Mouse (Mus musculus) cortical plate, adult 2 months (tissue): ENCODE results near the gene Prrt1. TPM values are rescaled to one million over a fixed set of nuclear protein-coding genes. Genes with fewer than 3 reads are reported as not detected.

ENCODE experiments used
- H3K27ac ChIP-seq: fragments of 200-500 bp; 2 replicates; pipeline ENCODE4 v1.5.1; 2012; ENCODE audit warnings: low read length, control low read depth, inconsistent platforms; ENCODE audit not compliant: insufficient read depth
- H3K4me1 ChIP-seq: fragments of 200-500 bp; 2 replicates; pipeline ENCODE4 v1.6.1; 2011; ENCODE audit warnings: low read length; ENCODE audit not compliant: control insufficient read depth, insufficient read depth
- H3K4me3 ChIP-seq: fragments of 200-500 bp; 2 replicates; pipeline ENCODE4 v1.5.1; 2011; ENCODE audit warnings: mild to moderate bottlenecking, low read length, control low read depth; ENCODE audit not compliant: insufficient read depth
- CTCF ChIP-seq: fragments of 200-500 bp; IDR thresholded peaks from 2 replicates; pipeline ENCODE4 v1.5.1; 2011; ENCODE audit warnings: mild to moderate bottlenecking, control low read depth, low read length; ENCODE audit not compliant: insufficient read depth; ENCODE audit errors: extremely low read depth
- POLR2A ChIP-seq: fragments of 200-500 bp; IDR thresholded peaks from 2 replicates; pipeline ENCODE4 v1.6.1; 2011; ENCODE audit warnings: mild to moderate bottlenecking, low read length, control low read depth; ENCODE audit not compliant: insufficient read depth; ENCODE audit errors: extremely low read depth
- polyA plus RNA-seq: library from polyadenylated mRNA; depleted of rRNA; stranded (reverse); fragments of >200 nt; gene quantifications from 2 replicates; pipeline ENCODE4 v1.2.3, GENCODE M21; 2012

The Prrt1 gene
- polyA plus RNA-seq, 1 experiment: 160 TPM

DNA sequence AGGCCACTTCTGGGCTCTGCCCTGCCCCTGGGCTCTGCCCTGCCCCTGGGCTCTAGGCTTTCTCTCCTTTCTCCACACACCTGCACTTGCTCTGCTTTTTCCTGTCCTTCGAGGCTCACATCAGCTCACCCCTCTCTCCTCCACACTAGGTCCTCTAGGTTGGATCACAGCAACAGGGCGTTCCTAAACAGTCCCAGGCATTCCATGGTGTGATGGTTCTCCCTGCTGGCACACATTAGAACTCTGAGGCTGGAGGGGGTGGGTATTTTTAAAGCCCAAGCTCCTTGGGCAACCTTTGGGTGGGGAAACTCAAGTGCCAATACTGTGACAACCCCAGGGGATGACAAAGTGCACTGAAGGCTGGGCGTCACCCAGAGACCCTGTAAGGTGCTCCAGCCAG is 8.1 kb downstream of the Prrt1 start:
- Histone ChIP-seq H3K4me3 (no peak overlapping the region), H3K27ac (no peak overlapping the region), H3K4me1 (0 out of 2 replicates have a peak, but pooled peaks cover 1% of the 10 kb centered on the region)
- no peak for TF ChIP-seq CTCF

DNA sequence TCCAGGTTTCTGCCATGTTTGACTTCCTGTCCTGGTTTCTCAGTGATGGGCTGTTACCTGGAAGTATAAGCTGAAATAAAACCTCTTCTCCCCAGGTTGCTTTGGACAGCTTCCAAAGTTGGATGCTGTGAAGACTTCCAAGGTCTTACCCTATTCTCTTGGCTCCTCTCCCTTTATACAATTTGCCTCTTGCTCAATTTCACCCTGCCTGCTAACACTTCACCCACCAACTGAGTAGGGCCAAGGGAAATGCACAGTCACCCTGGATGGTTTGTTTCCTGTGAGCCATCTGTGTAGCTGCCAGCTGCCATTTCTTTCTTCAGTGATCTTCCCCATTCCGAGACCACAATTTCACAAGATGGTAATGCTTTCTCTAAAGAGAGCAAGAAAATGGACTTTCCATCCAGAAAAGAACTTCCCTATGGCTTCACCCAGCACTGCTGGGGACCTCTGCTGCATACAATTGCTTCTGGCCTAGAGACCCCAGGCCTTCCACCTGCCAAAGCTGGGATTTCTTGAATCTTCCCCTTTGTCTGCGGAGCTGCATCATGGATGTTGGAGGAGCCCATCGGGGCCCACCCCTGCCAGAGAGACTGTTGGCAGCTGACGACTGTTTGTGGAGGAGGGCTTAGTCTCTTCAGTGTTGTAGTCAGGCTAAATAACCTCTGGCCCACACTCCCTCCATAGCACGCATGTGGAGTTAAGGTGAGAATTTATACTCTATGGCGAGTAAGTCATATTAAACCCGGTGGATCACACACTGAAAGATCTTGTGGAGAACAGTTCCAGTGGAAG is 10.3 kb downstream of the Prrt1 start:
- no peak overlapping the region for H3K27ac ChIP-seq
- TF ChIP-seq CTCF: no peak
- TF ChIP-seq POLR2A: no peak
- no peak overlapping the region for H3K4me3 ChIP-seq
- H3K4me1 ChIP-seq: 0 out of 2 replicates have a peak, but pooled peaks cover 1% of the 10 kb centered on the region

DNA sequence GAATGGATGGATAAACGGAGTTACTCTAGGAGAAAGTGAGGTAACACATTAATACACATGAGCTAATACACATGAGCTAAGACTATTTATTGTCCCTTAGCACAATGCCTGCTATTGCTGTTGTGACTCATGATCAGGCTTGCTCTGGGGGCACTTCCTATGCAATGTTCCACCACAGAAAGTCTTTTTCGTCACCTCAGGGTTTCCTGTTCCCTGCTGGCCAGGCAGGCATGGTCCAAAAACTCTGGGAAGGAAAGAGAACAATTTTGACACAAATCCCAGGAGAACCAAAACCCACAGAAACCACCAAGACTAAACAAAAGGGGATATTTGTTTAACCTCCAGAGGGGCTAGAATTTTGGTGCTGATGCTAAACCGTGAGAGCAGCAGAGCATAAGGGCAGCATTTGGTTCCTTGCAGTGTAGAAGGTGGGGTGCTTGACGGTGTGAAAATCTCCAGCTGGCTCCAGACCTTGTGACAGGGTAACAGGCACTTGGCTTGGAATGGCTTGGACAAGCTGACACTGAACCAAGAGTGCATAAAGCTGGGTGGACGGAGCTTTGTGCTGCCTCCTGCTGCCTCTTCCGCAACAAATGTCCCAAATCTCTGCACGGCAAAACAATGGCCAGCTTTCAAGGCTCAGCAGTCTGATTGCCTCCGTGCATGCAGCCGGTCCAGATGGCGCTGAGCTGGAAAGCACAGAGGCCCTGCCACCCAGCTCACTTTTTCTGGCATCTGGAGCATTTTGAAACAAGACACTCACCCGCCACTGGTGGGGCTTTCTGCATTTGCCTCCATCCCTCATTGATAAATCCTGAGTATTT is 11.7 kb downstream of the Prrt1 start:
- H3K4me3 ChIP-seq: no peak overlapping the region
- peak overlapping the region; percentile 20 for H3K27ac ChIP-seq
- H3K4me1 ChIP-seq: 0 out of 2 replicates have a peak, but pooled peaks cover 1% of the 10 kb centered on the region
- TF ChIP-seq POLR2A: no peak
- peak; percentile 13; the same call in 1 of the 2 replicates for TF ChIP-seq CTCF

DNA sequence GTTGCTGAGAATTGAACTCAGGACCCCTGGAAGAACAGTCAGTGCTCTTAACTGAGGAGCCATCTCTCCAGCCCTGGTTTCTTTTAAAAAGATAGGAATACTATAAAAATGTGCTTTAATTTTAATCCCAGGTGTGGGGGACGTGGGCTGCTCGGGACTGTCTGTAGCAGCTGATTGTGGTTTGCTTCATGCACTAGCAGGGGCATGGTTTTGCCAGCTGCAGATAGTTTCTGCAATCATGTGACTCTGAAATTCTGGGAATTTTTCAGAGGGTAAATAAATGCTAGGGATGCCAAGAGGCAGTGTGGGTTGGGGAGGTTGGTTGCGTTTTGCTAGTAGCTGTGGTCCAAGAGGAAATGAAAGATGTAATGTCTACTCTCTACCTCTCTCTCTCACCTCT is 12.6 kb downstream of the Prrt1 start:
- Histone ChIP-seq H3K4me1 (0 out of 2 replicates have a peak, but pooled peaks cover 1% of the 10 kb centered on the region), H3K27ac (no peak overlapping the region), H3K4me3 (no peak overlapping the region)
- no peak for TF ChIP-seq CTCF
- TF ChIP-seq POLR2A: no peak

DNA sequence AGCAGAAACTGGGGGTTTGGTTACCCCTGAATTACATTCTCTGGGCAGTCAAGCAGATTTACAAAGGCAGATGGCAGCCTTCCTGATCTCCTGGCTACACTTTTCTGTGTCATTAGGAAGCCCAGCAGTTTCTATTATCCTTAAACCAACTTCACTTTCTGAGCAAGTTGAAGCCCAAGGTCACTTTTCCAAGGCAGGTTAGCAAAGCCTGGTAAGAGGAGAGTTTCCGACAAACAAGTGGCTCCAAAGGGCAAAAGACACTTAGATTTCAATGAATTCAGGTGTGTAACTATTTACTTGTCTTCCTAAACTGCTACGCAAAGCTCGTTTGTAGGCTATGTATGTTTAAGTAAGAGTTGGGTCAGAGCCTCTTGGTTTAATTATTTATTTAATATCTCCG is 14.0 kb downstream of the Prrt1 start:
- no peak for TF ChIP-seq CTCF
- no peak for TF ChIP-seq POLR2A
- no peak overlapping the region for H3K4me3 ChIP-seq
- H3K27ac ChIP-seq: no peak overlapping the region
- H3K4me1 ChIP-seq: peaks cover 3% of the 10 kb centered on the region

DNA sequence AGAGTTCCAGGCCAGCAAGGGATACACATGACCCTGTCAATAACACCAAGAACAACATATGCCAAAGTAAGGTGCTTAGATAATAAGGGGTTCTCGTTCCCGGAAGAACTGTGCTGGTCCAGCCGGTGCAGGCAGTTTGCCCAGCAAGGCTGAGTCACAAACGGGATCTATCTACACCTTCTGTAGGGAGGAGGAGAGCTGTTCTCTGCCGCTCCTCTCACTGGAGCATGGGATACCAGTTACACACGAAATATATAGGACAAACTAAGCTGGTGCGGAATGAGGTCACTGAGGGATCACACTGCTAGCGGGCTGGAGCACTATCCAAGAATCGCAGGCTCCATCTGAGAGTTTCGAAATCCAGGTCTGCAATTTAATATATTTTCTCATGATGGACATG is 14.6 kb downstream of the Prrt1 start:
- Histone ChIP-seq H3K4me3 (no peak overlapping the region), H3K27ac (no peak overlapping the region), H3K4me1 (peaks cover 3% of the 10 kb centered on the region)
- TF ChIP-seq POLR2A: no peak
- TF ChIP-seq CTCF: no peak

DNA sequence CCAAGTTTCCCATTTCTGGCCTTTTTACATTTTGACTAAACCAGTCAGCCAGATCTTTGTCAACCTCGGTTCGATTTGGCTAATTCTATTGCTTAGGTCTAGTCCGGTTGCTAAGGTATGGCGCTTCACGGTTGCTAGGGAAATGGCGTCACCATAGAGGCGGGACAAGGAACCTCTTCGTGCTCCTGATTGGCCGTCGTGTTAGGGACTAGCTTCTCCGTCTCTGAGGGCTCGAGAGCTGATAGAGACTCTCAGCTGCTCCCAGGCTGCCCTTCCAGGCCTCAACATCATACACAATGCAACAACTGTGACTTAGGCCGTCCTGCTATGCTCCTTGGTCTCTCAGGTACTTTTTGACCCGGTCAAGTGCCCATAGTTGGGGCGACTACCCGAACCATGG is 15.3 kb downstream of the Prrt1 start, which contains the start of gene Fkbpl:
Fkbpl (plus strand) TSS at position 157 of the 400 bp plus-strand sequence.
- no peak within 1 kb of the TSS for H3K27ac ChIP-seq
- peaks cover 3% of the 10 kb centered on the region for H3K4me1 ChIP-seq
- TF ChIP-seq CTCF: no peak
- peak; percentile 85 for TF ChIP-seq POLR2A
- H3K4me3 ChIP-seq: peak within 1 kb of the TSS; percentile 60

DNA sequence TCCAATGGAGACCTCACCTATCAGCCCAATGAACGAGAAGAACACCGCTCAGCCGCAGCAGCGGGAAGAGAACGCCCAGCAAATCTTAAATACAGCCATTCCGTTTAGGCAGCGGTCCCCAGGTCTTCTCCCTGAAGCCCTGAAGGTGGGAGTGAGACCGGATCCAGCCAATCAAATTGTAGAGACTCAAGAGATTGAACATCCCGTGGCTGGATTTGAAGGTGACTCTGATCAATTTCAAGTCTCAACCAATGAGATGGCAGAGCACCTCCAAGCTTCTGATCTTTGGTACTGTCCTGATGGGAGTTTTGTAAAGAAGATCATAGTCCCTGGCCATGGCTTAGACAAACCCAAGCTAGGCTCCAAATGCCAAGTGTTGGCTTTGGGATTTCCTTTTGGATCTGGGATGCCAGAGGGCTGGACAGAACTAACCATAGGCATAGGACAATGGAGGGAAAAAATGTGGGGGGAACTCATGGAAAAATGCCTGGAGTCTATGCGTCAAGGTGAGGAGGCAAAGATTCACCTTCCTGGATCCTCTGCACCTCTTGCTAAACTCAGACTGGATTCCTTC is 16.0 kb downstream of the Prrt1 start:
- Histone ChIP-seq H3K27ac (no peak overlapping the region), H3K4me1 (peaks cover 3% of the 10 kb centered on the region), H3K4me3 (peak overlapping the region; percentile 60)
- TF ChIP-seq CTCF (no peak), POLR2A (no peak)

DNA sequence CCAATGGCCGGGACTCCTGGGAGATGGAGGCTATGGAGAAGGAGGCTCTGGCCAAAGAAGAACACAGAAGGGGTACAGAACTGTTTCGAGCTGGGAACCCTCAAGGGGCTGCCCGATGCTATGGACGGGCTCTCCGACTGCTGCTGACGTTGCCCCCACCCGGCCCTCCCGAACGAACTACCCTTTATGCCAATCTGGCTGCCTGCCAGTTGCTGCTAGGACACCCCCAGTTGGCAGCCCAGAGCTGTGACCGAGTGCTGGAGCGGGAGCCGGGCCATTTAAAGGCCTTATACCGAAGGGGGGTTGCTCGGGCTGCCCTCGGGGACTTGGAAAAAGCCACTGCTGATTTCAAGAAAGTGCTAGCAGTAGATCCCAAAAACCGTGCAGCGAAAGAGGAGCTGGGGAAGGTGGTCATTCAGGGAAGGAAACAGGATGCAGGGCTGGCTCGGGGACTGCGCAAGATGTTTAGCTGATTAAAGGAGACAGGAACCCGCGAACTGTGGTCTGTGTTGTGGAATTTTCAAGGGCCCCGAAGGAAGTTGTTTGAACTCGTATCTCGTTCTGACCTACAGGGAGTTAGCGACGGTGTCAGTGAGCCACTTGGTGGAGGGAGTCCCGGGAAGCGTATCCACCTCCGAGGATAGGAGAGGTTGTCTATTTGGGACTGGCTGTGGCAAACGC is 16.6 kb downstream of the Prrt1 start:
- Histone ChIP-seq H3K4me3 (no peak overlapping the region), H3K4me1 (peaks cover 3% of the 10 kb centered on the region), H3K27ac (no peak overlapping the region)
- TF ChIP-seq CTCF: no peak
- TF ChIP-seq POLR2A: no peak
